Mouse (Mus musculus): Measurements from ENCODE around the gene Cyp1a2.

- TF ChIP-seq UBTF (IDR thresholded peaks at IDR 0.05; ENCODE audit: low read depth, low read length) (no peak), POLR2AphosphoS2 (IDR thresholded peaks at IDR 0.05; ENCODE audit: low read depth, low read length) (no peak), EP300 (IDR thresholded peaks at IDR 0.05; ENCODE audit: low read length) (no peak), JUND (conservative IDR thresholded peaks at IDR 0.05; ENCODE audit: low read depth, low read length) (no peak), CHD1 (IDR thresholded peaks at IDR 0.05; ENCODE audit: low read depth, low read length) (no peak), ZNF384 (IDR thresholded peaks at IDR 0.05; ENCODE audit: low read depth, low read length) (no peak), POLR2A (IDR thresholded peaks at IDR 0.05; ENCODE audit: low read depth, low read length) (no peak)
Observed at GRCm38 (mm10) chr9:57647286-57648108, 36.0 kb downstream of the Cyp1a2 start.

Data from CH12.LX (cell line).